In genomic region chr1:136230201-136230600, GRCm38 (mm10) we compare ENCODE assay signal across 10 mouse cellular contexts. TPM values are rescaled to one million over a fixed set of nuclear protein-coding genes. Genes with fewer than 3 reads are reported as not detected.
A peak's percentile ranks its signal among the peaks of the same experiment; 100 is the strongest.
DNase-seq lines count a peak whose midpoint lies in the region; ATAC-seq and TF ChIP-seq lines count a peak whose summit lies in the region.
"Had no signal": no experiment of that assay in that cellular context is flagged by ENCODE, and none has a peak within 500 bp of the region (broad histone marks: within the 10 kb centered on the region; RNA-seq: fewer than 3 reads in every experiment).

No protein-coding gene starts in this region.

- TF ChIP-seq CTCF in thymus, adult 2 months (IDR thresholded peaks at IDR 0.05; ENCODE audit: borderline replicate concordance, control insufficient read depth, extremely low read depth, insufficient read depth, low read length, poor library complexity), result no peak

- peak overlapping the region; percentile 84 for H3K27ac ChIP-seq in lung, embryonic 16.5 days (ENCODE audit: low read length)
- H3K27ac ChIP-seq in thymus, adult 2 months (ENCODE audit: control insufficient read depth, insufficient read depth, low read length), result no peak overlapping the region
- H3K27ac ChIP-seq: hindbrain, embryonic 15.5 days had no signal

- no peak for TF ChIP-seq POLR2A in thymus, adult 2 months (IDR thresholded peaks at IDR 0.05; ENCODE audit: control insufficient read depth, extremely low read depth, insufficient read depth, low read length, poor library complexity)

- peak; percentile 6; the same call in 1 of the 2 replicates for ATAC-seq in lung, embryonic 16.5 days (ENCODE audit: low read depth)

- intact Hi-C loops in heart, postnatal 14 days (cut with DNase I), result no loop called here

- DNase-seq in ovary, postnatal 36 days (ENCODE audit: low spot score), result peak; percentile 33
- no peak for DNase-seq in ovary, postnatal 10 days (ENCODE audit: low spot score)
- peak; percentile 80 for DNase-seq in kidney, adult 11 months
- DNase-seq in urinary bladder, postnatal 25 days (ENCODE audit: low spot score), result peak; percentile 52
- no peak for DNase-seq in spleen, adult 18-20 months
- DNase-seq in thymus, adult 2 months, result no peak
- DNase-seq in heart, postnatal 14 days, result no peak

- H3K4me3 ChIP-seq in lung, embryonic 16.5 days (ENCODE audit: low read length), result peak overlapping the region; percentile 11
- no peak overlapping the region for H3K4me3 ChIP-seq in thymus, adult 2 months (ENCODE audit: control insufficient read depth, insufficient read depth, low read length)
- H3K4me3 ChIP-seq: hindbrain, embryonic 15.5 days had no signal

- 30% methylated on average over 11 of the region's 11 CpGs for WGBS in lung, embryonic 16.5 days
- WGBS in thymus, adult 2 months, result 85% methylated on average over 11 of the region's 11 CpGs

- H3K36me3 ChIP-seq in lung, embryonic 16.5 days (ENCODE audit: control insufficient read depth, insufficient read depth, low read length), result no peaks in the 10 kb centered on the region
- H3K36me3 ChIP-seq in thymus, adult 2 months (ENCODE audit: control insufficient read depth, insufficient read depth, low read length), result no peaks in the 10 kb centered on the region
- H3K36me3 ChIP-seq: hindbrain, embryonic 15.5 days had no signal

- peak overlapping the region; percentile 75 for H3K4me2 ChIP-seq in lung, embryonic 16.5 days (ENCODE audit: low read depth, low read length)
- H3K4me2 ChIP-seq: hindbrain, embryonic 15.5 days had no signal

- no peaks in the 10 kb centered on the region for H3K9me3 ChIP-seq in lung, embryonic 16.5 days (ENCODE audit: control insufficient read depth, low read length)
- H3K9me3 ChIP-seq: hindbrain, embryonic 15.5 days had no signal

- H3K9ac ChIP-seq in lung, embryonic 16.5 days (ENCODE audit: low read length), result peak overlapping the region; percentile 47
- H3K9ac ChIP-seq: hindbrain, embryonic 15.5 days had no signal

- H3K27me3 ChIP-seq in lung, embryonic 16.5 days (ENCODE audit: control insufficient read depth, insufficient read depth, low read depth, low read length), result no peaks in the 10 kb centered on the region
- H3K27me3 ChIP-seq in thymus, adult 2 months (ENCODE audit: control insufficient read depth, insufficient read depth, low read length), result no peaks in the 10 kb centered on the region; the same call in 1 of the 2 replicates
- H3K27me3 ChIP-seq: hindbrain, embryonic 15.5 days had no signal

- peaks cover 41% of the 10 kb centered on the region for H3K4me1 ChIP-seq in lung, embryonic 16.5 days (replicated peaks; ENCODE audit: control insufficient read depth, insufficient read depth, low read length)
- peaks cover 38% of the 10 kb centered on the region for H3K4me1 ChIP-seq in thymus, adult 2 months (replicated peaks; ENCODE audit: control insufficient read depth, insufficient read depth, low read length)

RNA-seq across cellular contexts. Expression of gene Inava, which starts 3.9 kb away (rescaled TPM):
- 15.2 and 15.3 TPM in 2 replicates for polyA plus RNA-seq in lung, embryonic 16.5 days (2015; fragmentation: Nextera tagmentation; extraction: Ambion mirVana)
- 8.5 and 9.7 TPM in 2 replicates for polyA plus RNA-seq in thymus, adult 2 months (2012; rRNA removed)
- total RNA-seq in heart, postnatal 14 days (2021), result under 1 TPM in 1 of 2 experiments, not detected in 1; 0.22 TPM

RNA-seq across cellular contexts. Expression of gene Mroh3, which starts 17.6 kb away (rescaled TPM):
- 0.24 TPM in 1 of 2 replicates, not detected in the other for polyA plus RNA-seq in lung, embryonic 16.5 days (2015; fragmentation: Nextera tagmentation; extraction: Ambion mirVana)
- polyA plus RNA-seq in thymus, adult 2 months (2012; rRNA removed), result 0.10 and 0.11 TPM in 2 replicates
- not detected for total RNA-seq in heart, postnatal 14 days (2021)
- total RNA-seq: MEL had no signal
- polyA plus RNA-seq: hindbrain, embryonic 15.5 days had no signal

RNA-seq across cellular contexts. Expression of gene Gpr25, which starts 30.5 kb away (rescaled TPM):
- not detected in 2 replicates for polyA plus RNA-seq in lung, embryonic 16.5 days (2015; fragmentation: Nextera tagmentation; extraction: Ambion mirVana)
- 24.4 and 41.7 TPM in 2 replicates for polyA plus RNA-seq in thymus, adult 2 months (2012; rRNA removed)
- not detected for total RNA-seq in heart, postnatal 14 days (2021)
- total RNA-seq: MEL had no signal

Comparison
In these comparisons a context has a peak if more than half of its experiments do, and no peak if none do; other contexts are left out.
1. DNase-seq: peak in ovary, postnatal 36 days (single experiment), kidney, adult 11 months (single experiment) and urinary bladder, postnatal 25 days (single experiment); none in ovary, postnatal 10 days (single experiment), spleen, adult 18-20 months (0 of 2), thymus, adult 2 months (single experiment) and heart, postnatal 14 days (0 of 2).
2. RNA of gene Gpr25, which starts 30.5 kb away (polyA plus RNA-seq): 24.4 to 41.7 TPM in thymus, adult 2 months; not detected in lung, embryonic 16.5 days; every median in the first group is over 10 times any median in the second.